Mouse (Mus musculus): ENCODE measurements around the gene Hexim2.

Gene Hexim2

DNA sequence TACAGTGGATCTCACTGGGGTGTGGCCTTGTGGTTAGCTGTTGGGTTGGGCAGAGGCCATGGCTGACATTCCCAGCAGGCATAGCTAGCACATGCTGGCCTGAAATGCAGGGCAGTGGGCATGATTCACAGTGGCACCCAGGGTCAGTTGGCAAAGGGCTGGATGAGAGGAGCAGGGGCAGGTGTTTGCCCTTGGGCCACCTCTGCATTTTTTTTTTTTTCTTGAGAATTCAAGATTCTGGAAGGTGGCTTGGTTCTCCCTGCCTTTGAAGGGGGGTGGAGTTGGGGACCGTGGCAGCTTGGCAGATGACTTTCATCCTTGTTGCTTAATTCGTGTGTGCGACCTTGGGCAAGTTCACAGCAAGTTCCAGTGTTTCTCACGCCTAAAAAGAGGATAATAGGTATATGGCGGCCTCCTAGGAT lies 42.2 kb downstream of the Hexim2 start:
- no peak for DNase-seq (ENCODE audit: low read depth)

DNA sequence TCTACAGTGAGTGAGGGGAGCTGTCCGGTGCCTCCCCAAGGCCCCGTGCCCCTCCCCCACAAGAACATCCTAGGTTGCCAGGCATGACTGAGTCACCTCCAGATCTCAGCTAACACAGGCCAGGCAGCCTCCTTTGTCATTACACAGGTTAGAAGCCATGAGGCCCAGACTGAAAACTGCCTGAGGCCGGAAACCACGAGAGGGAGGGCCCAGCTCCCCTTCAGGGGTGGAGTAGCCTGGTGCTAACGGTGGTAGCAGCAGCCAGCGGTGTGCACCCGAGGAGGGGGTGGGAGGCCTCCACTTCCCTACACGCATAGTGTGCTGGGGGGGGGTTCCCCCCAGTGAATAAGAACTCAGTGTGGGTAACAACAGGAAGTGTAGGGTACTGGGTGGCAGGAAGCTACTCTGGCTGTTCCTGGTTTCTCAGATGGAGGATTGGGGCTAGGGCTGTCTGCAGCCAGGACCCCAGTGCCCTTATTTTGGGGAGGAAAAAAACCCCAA lies 42.7 kb downstream of the Hexim2 start:
- DNase-seq (ENCODE audit: low read depth): no peak

- no peak for DNase-seq (ENCODE audit: low read depth)
Measured at GRCm38 (mm10) chr11:103175688-103176442, 43.6 kb downstream of the Hexim2 start.

DNA sequence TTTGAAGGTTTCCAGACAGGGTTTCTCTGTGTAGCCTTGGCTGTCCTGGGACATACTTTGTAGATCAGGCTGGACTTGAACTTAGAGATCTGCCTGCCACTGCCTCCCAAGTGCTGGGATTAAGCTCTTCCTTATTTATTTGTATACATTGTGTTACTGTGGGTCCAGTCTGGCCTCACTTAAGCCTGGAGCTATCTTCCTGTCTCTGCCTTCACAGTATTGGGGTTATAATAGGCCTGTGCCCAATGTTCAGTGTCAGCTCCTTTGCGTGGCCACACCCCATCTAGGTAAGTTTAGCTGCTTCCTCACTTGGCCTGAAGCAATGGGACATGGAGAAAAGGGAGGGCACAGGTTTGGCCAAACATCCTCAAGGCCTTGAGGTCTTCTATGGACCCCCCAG lies 44.3 kb downstream of the Hexim2 start:
- no peak for DNase-seq (ENCODE audit: low read depth)

GRCm38 (mm10) chr11:103177216-103177615 lies 45.0 kb downstream of the Hexim2 start:
- DNase-seq (ENCODE audit: low read depth): no peak

GRCm38 (mm10) chr11:103177815-103178485 lies 45.7 kb downstream of the Hexim2 start:
- DNase-seq (ENCODE audit: low read depth): no peak

GRCm38 (mm10) chr11:103178748-103179147 lies 46.5 kb downstream of the Hexim2 start:
- no peak for DNase-seq (ENCODE audit: low read depth)

- DNase-seq (ENCODE audit: low read depth): no peak
Measured at GRCm38 (mm10) chr11:103180426-103180825, 48.2 kb downstream of the Hexim2 start.

GRCm38 (mm10) chr11:103181349-103181748 lies 49.1 kb downstream of the Hexim2 start:
- DNase-seq (ENCODE audit: low read depth): no peak

DNA sequence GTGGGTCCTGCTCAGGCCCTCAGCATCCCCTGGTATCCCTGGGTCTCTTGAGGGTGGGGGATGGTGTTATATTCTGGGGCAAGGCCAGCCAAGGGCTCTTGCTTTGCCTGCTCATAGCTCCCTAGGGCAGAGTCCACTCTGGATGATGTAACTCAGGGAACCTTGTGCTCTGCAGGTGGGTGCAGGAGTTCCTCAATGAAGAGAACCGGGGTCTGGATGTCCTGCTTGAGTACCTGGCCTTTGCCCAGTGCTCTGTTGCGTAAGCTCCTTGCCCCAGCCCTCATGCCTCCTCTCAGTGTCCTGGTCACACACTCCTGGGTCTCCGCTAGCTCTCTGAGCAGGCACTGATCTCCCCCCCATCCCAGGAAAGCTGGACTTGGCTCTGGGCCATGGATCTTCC lies 49.7 kb downstream of the Hexim2 start:
- no peak for DNase-seq (ENCODE audit: low read depth)

- no peak for DNase-seq (ENCODE audit: low read depth)
Measured at GRCm38 (mm10) chr11:103184891-103185290, 52.7 kb downstream of the Hexim2 start.

Measured in c-Kit-positive CD71-positive TER-119-negative erythroid progenitor cells, embryonic 14.5 days (primary cell).